Mouse (Mus musculus) midbrain, postnatal 0 days (tissue): ENCODE results near the gene Ncam1. TPM values are rescaled to one million over a fixed set of nuclear protein-coding genes. Genes with fewer than 3 reads are reported as not detected.

Experiments
- ATAC-seq: fragments of 200-750 bp; cut with Nextera tagmentation; 2 replicates; pipeline ENCODE4 v1.8.0; 2017; ENCODE audit warnings: moderate number of reproducible peaks, mild to moderate bottlenecking, moderate TSS enrichment, moderate library complexity; ENCODE audit not compliant: low FRiP score
- DNase-seq: peaks from one replicate; pipeline ENCODE4 v3.0.0-alpha.2; 2015; ENCODE audit warnings: low spot score
- H3K27ac ChIP-seq: fragments of 300-500 bp; sonication (generic); 2 replicates; pipeline ENCODE4 v1.5.1; 2014; ENCODE audit warnings: low read depth, mild to moderate bottlenecking, low read length, mixed read lengths
- H3K27me3 ChIP-seq: fragments of 300-500 bp; sonication (generic); 2 replicates; pipeline ENCODE4 v1.6.1; 2014; ENCODE audit warnings: low read length, control low read depth, mixed read lengths; ENCODE audit not compliant: insufficient read depth
- H3K36me3 ChIP-seq: fragments of 300-500 bp; sonication (generic); 2 replicates; pipeline ENCODE4 v1.6.1; 2014; ENCODE audit warnings: low read length, control low read depth, mixed read lengths; ENCODE audit not compliant: insufficient read depth
- H3K4me1 ChIP-seq: fragments of 300-500 bp; sonication (generic); 2 replicates; pipeline ENCODE4 v1.6.1; 2014; ENCODE audit warnings: mild to moderate bottlenecking, control low read depth, antibody characterized with exemption, low read length, mixed read lengths; ENCODE audit not compliant: insufficient read depth
- H3K4me2 ChIP-seq: fragments of 300-500 bp; sonication (generic); 2 replicates; pipeline ENCODE4 v1.6.1; 2014; ENCODE audit warnings: low read depth, mild to moderate bottlenecking, low read length, mixed read lengths; ENCODE audit not compliant: poor library complexity, severe bottlenecking
- H3K4me3 ChIP-seq: fragments of 300-500 bp; sonication (generic); 2 replicates; pipeline ENCODE4 v1.5.1; 2014; ENCODE audit warnings: low read depth, mild to moderate bottlenecking, low read length, moderate library complexity
- H3K9ac ChIP-seq: fragments of 300-500 bp; sonication (generic); replicated peaks from 2 replicates; pipeline ENCODE4 v1.6.1; 2014; ENCODE audit warnings: mild to moderate bottlenecking, low read length, moderate library complexity, mixed read lengths; ENCODE audit not compliant: poor library complexity, severe bottlenecking
- H3K9me3 ChIP-seq: fragments of 300-500 bp; sonication (generic); 2 replicates; pipeline ENCODE4 v1.6.1; 2016; ENCODE audit warnings: low read length, control low read depth
- CTCF ChIP-seq: IDR thresholded peaks from 2 replicates; pipeline ENCODE4 v1.5.1; 2016; ENCODE audit warnings: antibody characterized with exemption, mild to moderate bottlenecking
- WGBS: fragments of 180-500 bp; shearing (Covaris S2); extraction: QIAGEN DNeasy Blood & Tissue Kit; methylation state at CpG from one replicate; pipeline ENCODE4 v1.1.7; 2014; 5-methylcytosine and 5-hydroxymethylcytosine counted together
- polyA plus RNA-seq: library from polyadenylated mRNA; unstranded; fragments of >200 nt; fragmentation: Nextera tagmentation; extraction: Ambion mirVana; gene quantifications from 2 replicates; pipeline ENCODE4 v1.2.1, GENCODE M21; 2015
- total RNA-seq: library from RNA; depleted of rRNA; stranded (reverse); fragments of >200 nt; gene quantifications from 2 replicates; pipeline ENCODE4 v1.2.3, GENCODE M21; 2014

Ncam1 gene
- total and polyA plus RNA-seq, 2 experiments from 2014 or later = 603 to 685 TPM

DNA sequence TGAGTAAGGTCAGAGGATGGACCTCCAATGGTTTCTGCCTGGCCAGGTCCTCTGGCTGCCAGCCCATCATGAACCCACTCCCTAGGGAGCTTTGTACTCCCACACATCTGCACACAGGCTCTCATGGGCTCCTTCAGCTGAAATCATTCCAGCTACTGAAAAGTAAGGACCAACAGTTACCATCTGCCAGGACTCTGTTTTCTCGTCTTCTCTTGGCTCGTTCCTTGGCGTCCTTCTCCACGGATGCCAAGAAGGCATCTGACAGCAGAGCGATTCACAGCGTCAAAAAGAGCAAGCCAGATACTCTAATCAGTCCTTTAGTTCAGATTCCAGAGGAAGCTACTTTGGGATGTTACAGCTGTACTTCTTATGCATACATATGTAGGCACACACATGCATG lies 327.8 kb downstream of the Ncam1 start:
- H3K9me3 ChIP-seq = no peaks in the 10 kb centered on the region
- H3K36me3 ChIP-seq = no peaks in the 10 kb centered on the region
- H3K27ac ChIP-seq = no peak overlapping the region
- peak; percentile 37 for DNase-seq
- 73% methylated on average over 6 of the region's 6 CpGs for WGBS
- H3K9ac ChIP-seq = no peak overlapping the region
- ATAC-seq = no peak
- no peak overlapping the region for H3K4me2 ChIP-seq
- H3K4me3 ChIP-seq = no peak overlapping the region
- H3K27me3 ChIP-seq = no peaks in the 10 kb centered on the region
- TF ChIP-seq CTCF = no peak
- no peaks in the 10 kb centered on the region for H3K4me1 ChIP-seq

DNA sequence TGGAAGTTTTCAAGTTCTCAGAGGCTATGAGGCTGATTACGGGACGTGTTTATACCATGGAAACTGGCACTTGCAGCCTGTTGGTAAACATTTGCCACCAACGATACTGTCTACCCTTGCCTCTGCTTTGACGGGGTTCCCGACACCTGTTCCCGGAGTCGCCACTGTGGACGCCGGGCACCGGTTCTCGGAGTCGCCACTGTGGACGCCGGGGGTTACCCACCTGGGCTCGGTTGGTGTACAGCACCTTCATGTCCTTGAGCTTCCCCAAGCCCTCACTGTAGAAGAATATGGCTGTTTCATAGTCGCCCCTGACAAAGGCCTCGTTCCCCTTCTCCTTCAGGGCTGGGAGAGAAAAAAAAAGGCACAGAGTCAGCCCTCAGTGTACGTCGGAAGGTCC lies 328.7 kb downstream of the Ncam1 start:
- no peak overlapping the region for H3K27ac ChIP-seq
- no peak for TF ChIP-seq CTCF
- no peak overlapping the region for H3K4me3 ChIP-seq
- no peaks in the 10 kb centered on the region for H3K27me3 ChIP-seq
- no peak overlapping the region for H3K4me2 ChIP-seq
- whole genome bisulfite sequencing = 94% methylated on average over 19 of the region's 19 CpGs
- no peaks in the 10 kb centered on the region for H3K36me3 ChIP-seq
- DNase-seq (no peak), ATAC-seq (no peak)
- no peak overlapping the region for H3K9ac ChIP-seq
- H3K4me1 ChIP-seq = no peaks in the 10 kb centered on the region
- H3K9me3 ChIP-seq = no peaks in the 10 kb centered on the region

DNA sequence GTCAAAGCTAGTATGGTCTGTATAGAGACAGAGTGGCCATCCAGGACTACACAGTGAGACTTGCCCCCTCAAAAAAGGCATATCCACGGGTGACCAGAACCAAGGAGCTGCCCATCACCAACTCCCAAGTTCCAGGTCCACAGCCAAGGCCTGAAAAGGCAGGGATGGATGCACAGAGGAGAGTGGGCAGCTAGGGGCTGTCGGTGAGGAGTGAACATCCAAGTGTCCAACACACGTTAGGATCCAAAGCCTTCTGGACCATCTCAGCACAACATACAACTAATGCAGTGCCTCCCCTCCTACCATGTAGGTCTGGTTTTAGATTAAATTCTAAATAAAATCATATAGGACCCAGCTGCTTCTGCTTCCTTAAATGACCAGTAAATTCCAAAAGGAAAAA lies 342.6 kb downstream of the Ncam1 start:
- H3K36me3 ChIP-seq = no peaks in the 10 kb centered on the region
- H3K9me3 ChIP-seq = no peaks in the 10 kb centered on the region
- H3K4me2 ChIP-seq = no peak overlapping the region
- no peak overlapping the region for H3K9ac ChIP-seq
- no peaks in the 10 kb centered on the region for H3K27me3 ChIP-seq
- 85% methylated on average over 3 of the region's 3 CpGs for WGBS
- no peaks in the 10 kb centered on the region for H3K4me1 ChIP-seq
- no peak overlapping the region for H3K27ac ChIP-seq
- no peak for TF ChIP-seq CTCF
- DNase-seq (no peak), ATAC-seq (no peak)
- H3K4me3 ChIP-seq = no peak overlapping the region

DNA sequence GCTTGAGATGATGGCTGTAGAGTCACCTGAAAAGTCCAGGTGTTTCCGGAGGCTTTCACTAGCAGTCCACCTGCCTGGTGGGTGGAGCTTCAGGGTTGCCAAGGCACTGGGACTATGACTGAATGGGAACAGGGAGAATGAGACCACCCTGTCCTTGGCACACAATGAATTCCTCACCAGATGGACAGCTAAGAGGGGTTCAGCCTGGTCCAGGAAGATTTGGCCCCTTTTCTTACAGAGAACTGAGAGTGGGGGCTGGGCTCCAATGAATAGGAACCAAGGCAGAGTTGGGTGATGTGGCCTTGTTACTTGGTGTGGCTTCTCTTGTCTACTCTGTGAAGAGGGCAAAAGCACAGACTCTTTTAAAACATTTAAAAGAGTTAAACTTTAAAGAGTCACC lies 346.3 kb downstream of the Ncam1 start:
- Histone ChIP-seq H3K4me3 (no peak overlapping the region), H3K9ac (no peak overlapping the region), H3K4me2 (no peak overlapping the region), H3K9me3 (no peaks in the 10 kb centered on the region), H3K27ac (no peak overlapping the region), H3K4me1 (no peaks in the 10 kb centered on the region), H3K27me3 (no peaks in the 10 kb centered on the region), H3K36me3 (no peaks in the 10 kb centered on the region)
- 96% methylated on average over 1 of the region's 1 CpGs for WGBS
- DNase-seq (no peak), ATAC-seq (no peak)
- no peak for TF ChIP-seq CTCF
